Mouse (Mus musculus) hindbrain, embryonic 16.5 days (tissue): ENCODE measurements at regions not wholly inside any gene's neighbourhood (a gene's known extent, or its start where the extent isn't known, plus 50 kb on each side); places are given as distances from the start of the nearest gene placed in this dataset.

Experiments
- ATAC-seq: fragments of 200-750 bp; cut with Nextera tagmentation; 2 replicates; pipeline ENCODE4 v1.8.0; 2017; ENCODE audit warnings: moderate TSS enrichment, moderate library complexity
- H3K27ac ChIP-seq: fragments of 300-500 bp; sonication (generic); 2 replicates; pipeline ENCODE4 v1.5.1; 2014; ENCODE audit warnings: low read depth, mild to moderate bottlenecking, control low read depth, low read length, moderate library complexity
- H3K27me3 ChIP-seq: fragments of 300-500 bp; sonication (generic); replicated peaks from 2 replicates; pipeline ENCODE4 v1.6.1; 2014; ENCODE audit warnings: low read length; ENCODE audit not compliant: control insufficient read depth, insufficient read depth
- H3K36me3 ChIP-seq: fragments of 300-500 bp; sonication (generic); 2 replicates; pipeline ENCODE4 v1.6.1; 2014; ENCODE audit warnings: mild to moderate bottlenecking, low read length, moderate library complexity, mixed read lengths; ENCODE audit not compliant: control insufficient read depth, insufficient read depth
- H3K4me1 ChIP-seq: fragments of 300-500 bp; sonication (generic); 2 replicates; pipeline ENCODE4 v1.6.1; 2014; ENCODE audit warnings: low read depth, low read length; ENCODE audit not compliant: control insufficient read depth, insufficient read depth
- H3K4me2 ChIP-seq: fragments of 300-500 bp; sonication (generic); 2 replicates; pipeline ENCODE4 v1.6.1; 2014; ENCODE audit warnings: mild to moderate bottlenecking, low read length, control low read depth, moderate library complexity
- H3K4me3 ChIP-seq: fragments of 300-500 bp; sonication (generic); 2 replicates; pipeline ENCODE4 v1.5.1; 2014; ENCODE audit warnings: mild to moderate bottlenecking, low read length, control low read depth, moderate library complexity
- H3K9ac ChIP-seq: fragments of 300-500 bp; sonication (generic); 2 replicates; pipeline ENCODE4 v1.6.1; 2014; ENCODE audit warnings: low read depth, mild to moderate bottlenecking, control low read depth, low read length, moderate library complexity
- H3K9me3 ChIP-seq: fragments of 300-500 bp; sonication (generic); 2 replicates; pipeline ENCODE4 v1.6.1; 2014; ENCODE audit warnings: mild to moderate bottlenecking, low read length, moderate library complexity; ENCODE audit not compliant: control insufficient read depth
- WGBS: fragments of 180-500 bp; shearing (Covaris S2); extraction: QIAGEN DNeasy Blood & Tissue Kit; methylation state at CpG from one replicate; pipeline ENCODE4 v1.1.7; 2014; 5-methylcytosine and 5-hydroxymethylcytosine counted together

DNA sequence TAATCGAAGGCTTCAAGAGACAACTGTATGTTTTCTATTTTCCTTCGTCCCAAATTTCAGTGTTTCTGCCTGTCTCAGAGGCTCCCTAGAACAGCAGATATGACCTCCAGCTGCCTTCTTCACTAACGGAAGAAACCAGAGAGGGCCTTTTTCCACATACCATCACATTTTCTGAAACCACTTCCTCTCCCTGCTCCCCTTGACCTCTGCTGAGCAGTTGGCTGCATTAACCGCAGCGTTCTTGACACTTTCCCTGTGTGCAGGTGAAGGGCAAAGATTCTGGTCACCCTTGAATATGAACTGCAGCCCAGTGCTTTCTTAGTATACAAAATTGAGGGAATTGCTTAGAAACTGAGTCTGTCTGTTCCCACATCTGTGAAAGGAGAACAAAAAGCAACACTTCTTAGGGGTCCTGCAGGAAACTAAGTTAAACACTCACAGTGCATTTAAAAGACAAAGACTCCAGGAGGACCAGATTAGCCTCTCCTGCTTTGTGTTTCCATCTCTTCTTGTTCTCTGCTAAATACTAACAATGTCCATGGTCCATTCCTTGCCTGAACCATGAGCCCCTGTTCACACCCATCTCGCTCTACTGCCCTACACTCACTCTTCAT is 98.4 kb downstream of the Akap11 start:
- Histone ChIP-seq H3K4me2 (no peak overlapping the region), H3K9ac (no peak overlapping the region)

DNA sequence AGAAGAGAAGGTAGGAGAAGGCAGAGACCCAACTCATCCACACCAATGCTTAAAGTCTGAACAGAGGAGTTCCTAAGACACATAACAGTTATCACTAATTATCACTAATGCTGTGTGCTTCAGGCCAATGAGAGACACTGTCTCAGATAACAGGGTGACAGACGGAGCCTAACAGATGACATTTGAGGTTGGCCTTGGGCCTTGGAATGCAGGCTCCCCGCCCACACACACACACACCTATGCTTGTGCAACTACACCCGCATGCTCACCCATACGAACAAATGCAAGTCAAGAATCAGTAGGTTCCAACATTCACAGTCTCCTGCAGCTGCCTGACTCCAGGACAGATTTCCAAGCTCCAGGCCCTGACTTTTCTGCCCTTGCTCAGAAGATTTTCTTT is 100.0 kb downstream of the Akap11 start:
- Histone ChIP-seq H3K27ac (no peak overlapping the region), H3K9me3 (no peaks in the 10 kb centered on the region), H3K27me3 (no peaks in the 10 kb centered on the region), H3K4me3 (no peak overlapping the region), H3K4me2 (no peak overlapping the region), H3K36me3 (no peaks in the 10 kb centered on the region), H3K9ac (no peak overlapping the region), H3K4me1 (no peaks in the 10 kb centered on the region; the same call in 1 of the 2 replicates)
- 95% methylated on average over 4 of the region's 4 CpGs for WGBS
- no peak for ATAC-seq

More for the DNA sequence above, 98.4 kb downstream of the Akap11 start:
- Histone ChIP-seq H3K9me3 (no peaks in the 10 kb centered on the region), H3K4me1 (no peaks in the 10 kb centered on the region), H3K4me3 (no peak overlapping the region), H3K36me3 (no peaks in the 10 kb centered on the region), H3K27ac (no peak overlapping the region), H3K27me3 (no peaks in the 10 kb centered on the region)
- no peak for ATAC-seq
- 70% methylated on average over 6 of the region's 6 CpGs for WGBS

DNA sequence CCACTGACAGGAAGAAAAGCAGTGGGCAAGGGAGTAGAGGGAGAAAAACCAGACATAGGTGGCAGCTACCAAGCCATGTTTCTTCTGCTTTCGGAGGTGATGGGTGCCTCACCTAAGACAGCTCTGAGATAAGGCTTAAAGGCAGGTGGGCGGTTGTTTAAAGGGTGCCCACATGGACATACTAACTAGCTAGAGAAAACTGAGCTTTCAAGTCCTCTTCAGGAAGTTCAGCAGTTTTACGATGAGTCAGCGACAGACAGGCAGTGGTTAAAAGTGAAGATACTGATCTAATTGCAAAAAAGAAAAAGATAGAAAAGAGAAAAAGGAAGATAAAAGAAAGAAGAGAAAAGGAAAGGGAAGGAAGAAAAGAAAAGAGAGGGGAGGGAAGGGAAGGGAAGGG is 100.6 kb downstream of the Akap11 start:
- Histone ChIP-seq H3K27ac (no peak overlapping the region), H3K36me3 (no peaks in the 10 kb centered on the region), H3K9ac (no peak overlapping the region), H3K4me1 (no peaks in the 10 kb centered on the region; the same call in 1 of the 2 replicates), H3K27me3 (no peaks in the 10 kb centered on the region), H3K9me3 (no peaks in the 10 kb centered on the region), H3K4me2 (no peak overlapping the region), H3K4me3 (no peak overlapping the region)
- ATAC-seq = no peak
- WGBS = 97% methylated on average over 4 of the region's 4 CpGs

DNA sequence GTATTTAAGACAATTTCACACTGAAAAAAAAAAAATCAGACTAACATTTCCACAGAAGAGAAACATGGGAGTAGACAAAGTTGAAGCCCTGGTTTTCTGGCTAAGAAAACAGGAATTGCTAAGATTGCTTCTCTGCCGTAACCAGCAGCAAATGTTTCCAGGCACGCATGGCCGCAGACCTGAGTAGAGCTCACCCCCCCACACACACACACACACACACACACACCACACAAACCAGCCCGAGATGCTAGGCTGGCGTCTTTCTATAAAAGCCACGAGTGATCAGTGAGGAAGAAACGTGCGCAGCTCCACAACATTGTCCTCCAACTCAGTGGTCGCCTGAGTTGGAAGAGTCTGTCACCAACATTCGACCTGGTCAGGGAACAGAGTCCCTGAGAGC is 101.0 kb downstream of the Akap11 start:
- no peaks in the 10 kb centered on the region; the same call in 1 of the 2 replicates for H3K4me1 ChIP-seq
- H3K36me3 ChIP-seq = no peaks in the 10 kb centered on the region
- no peak for ATAC-seq
- no peak overlapping the region for H3K4me2 ChIP-seq
- H3K27ac ChIP-seq = no peak overlapping the region
- 91% methylated on average over 10 of the region's 10 CpGs for WGBS
- no peak overlapping the region for H3K9ac ChIP-seq
- no peak overlapping the region for H3K4me3 ChIP-seq
- H3K27me3 ChIP-seq = no peaks in the 10 kb centered on the region
- no peaks in the 10 kb centered on the region for H3K9me3 ChIP-seq

DNA sequence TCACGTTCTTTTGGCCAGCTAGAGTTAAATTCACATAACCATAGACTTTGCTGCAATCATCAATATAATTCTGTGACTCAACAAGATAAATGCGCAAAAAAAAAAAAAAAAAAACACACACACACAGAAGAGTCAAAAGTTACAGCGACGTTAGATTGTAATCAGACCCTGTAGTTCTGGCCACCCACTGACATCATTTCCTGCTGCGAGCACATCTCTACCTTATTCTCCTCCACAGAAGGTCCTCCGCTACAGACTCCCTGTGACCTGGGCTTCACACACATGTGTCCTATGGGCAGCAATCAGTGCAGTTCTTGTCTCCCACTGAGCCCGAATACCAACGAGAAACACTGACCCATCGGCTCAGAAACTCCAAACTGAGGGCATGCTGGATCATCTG is 101.9 kb downstream of the Akap11 start:
- Histone ChIP-seq H3K36me3 (no peaks in the 10 kb centered on the region), H3K27ac (no peak overlapping the region), H3K9ac (no peak overlapping the region), H3K4me2 (no peak overlapping the region), H3K4me3 (no peak overlapping the region), H3K27me3 (no peaks in the 10 kb centered on the region), H3K4me1 (no peaks in the 10 kb centered on the region; the same call in 1 of the 2 replicates), H3K9me3 (no peaks in the 10 kb centered on the region)
- WGBS = 89% methylated on average over 9 of the region's 9 CpGs
- no peak for ATAC-seq

DNA sequence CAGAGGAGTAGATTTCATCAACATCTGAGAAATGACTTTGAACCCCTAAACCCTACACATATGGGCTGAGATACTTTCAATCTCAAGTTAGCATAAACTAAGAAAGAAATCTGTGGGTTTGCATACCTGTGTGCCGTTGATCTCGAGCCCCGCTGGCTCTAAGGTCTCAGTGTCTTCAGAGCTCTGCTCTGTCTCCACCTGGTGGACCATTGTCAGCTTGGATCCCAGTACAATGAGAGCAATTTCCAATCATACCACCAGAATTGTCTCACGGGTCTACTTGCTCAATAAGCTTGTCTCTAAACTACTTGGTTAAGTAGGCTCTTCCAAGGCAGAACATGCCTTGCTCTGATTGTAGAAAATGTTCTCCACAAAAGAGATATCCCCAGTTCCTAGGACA is 102.5 kb downstream of the Akap11 start:
- WGBS = 95% methylated on average over 4 of the region's 4 CpGs
- Histone ChIP-seq H3K36me3 (no peaks in the 10 kb centered on the region), H3K27me3 (no peaks in the 10 kb centered on the region), H3K27ac (no peak overlapping the region), H3K9me3 (no peaks in the 10 kb centered on the region), H3K4me2 (no peak overlapping the region), H3K9ac (no peak overlapping the region), H3K4me3 (no peak overlapping the region), H3K4me1 (no peaks in the 10 kb centered on the region; the same call in 1 of the 2 replicates)
- ATAC-seq = no peak

DNA sequence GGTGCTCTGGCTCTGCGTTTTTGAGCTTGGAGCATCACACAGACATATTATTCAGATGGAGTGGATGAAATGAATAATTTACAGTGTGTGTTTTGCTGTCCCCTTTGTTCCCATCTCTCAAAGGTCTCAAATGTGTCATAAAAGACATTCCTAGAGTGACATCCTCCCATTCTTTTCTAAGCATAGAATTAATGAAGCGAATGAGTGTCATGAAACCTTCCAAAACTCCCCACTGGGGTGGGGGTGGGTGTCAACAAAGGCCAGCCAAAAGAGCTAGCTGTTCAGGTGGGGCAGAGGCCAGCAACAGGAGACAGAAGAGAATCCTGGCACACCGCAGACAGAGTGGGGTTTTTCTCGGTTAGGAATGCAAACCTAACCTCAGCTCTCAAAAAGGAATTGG is 104.1 kb downstream of the Akap11 start:
- Histone ChIP-seq H3K9me3 (no peaks in the 10 kb centered on the region), H3K9ac (no peak overlapping the region), H3K36me3 (no peaks in the 10 kb centered on the region), H3K4me1 (no peaks in the 10 kb centered on the region; the same call in 1 of the 2 replicates), H3K27ac (no peak overlapping the region), H3K27me3 (no peaks in the 10 kb centered on the region), H3K4me2 (no peak overlapping the region), H3K4me3 (no peak overlapping the region)
- ATAC-seq = no peak
- 49% methylated on average over 4 of the region's 4 CpGs for WGBS

DNA sequence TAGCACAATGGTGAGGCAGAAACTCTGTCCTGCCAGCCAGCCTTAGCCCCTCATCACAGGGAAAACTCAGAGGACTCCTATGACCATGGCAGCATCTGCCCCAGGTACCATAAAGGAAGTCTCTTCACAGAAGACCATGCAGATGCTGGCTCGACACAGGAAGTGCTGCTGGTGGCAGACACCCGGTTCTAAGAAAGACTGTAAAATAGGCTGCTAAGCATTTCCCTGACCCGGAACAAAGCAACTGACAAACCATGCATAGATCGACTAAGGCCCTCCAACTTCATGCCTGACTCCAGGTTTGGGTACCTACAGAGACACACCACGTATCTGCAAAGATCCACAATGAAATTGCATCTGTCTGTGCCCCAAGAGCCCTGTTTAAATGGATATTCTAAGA is 104.7 kb downstream of the Akap11 start:
- H3K4me1 ChIP-seq = no peaks in the 10 kb centered on the region; the same call in 1 of the 2 replicates
- no peaks in the 10 kb centered on the region for H3K27me3 ChIP-seq
- ATAC-seq = no peak
- H3K4me3 ChIP-seq = no peak overlapping the region
- H3K27ac ChIP-seq = no peak overlapping the region
- no peak overlapping the region for H3K4me2 ChIP-seq
- WGBS = 76% methylated on average over 5 of the region's 5 CpGs
- no peak overlapping the region for H3K9ac ChIP-seq
- H3K9me3 ChIP-seq = no peaks in the 10 kb centered on the region
- no peaks in the 10 kb centered on the region for H3K36me3 ChIP-seq

DNA sequence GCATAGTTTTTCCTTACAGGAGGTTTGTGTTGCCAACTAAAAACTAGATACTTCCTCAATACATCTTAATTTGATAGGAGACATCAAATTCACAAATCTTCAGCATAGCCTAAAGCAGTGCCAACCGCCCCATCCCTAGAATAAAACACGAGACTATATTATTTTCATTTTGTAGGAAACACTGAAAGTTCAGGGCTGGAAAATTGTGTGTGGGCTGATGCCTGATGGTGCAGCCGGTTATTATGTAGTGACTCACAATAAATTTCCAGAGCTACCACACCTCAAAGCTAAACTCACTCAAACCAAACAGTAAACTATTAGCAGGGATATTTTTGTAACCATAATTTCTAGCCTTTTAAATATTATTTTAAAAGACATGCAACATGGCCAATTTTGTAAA is 105.2 kb downstream of the Akap11 start:
- 94% methylated on average over 3 of the region's 3 CpGs for WGBS
- Histone ChIP-seq H3K4me1 (no peaks in the 10 kb centered on the region; the same call in 1 of the 2 replicates), H3K36me3 (no peaks in the 10 kb centered on the region), H3K27ac (no peak overlapping the region), H3K27me3 (no peaks in the 10 kb centered on the region), H3K4me2 (no peak overlapping the region), H3K9me3 (no peaks in the 10 kb centered on the region), H3K4me3 (no peak overlapping the region), H3K9ac (no peak overlapping the region)
- no peak for ATAC-seq
